Mouse (Mus musculus): ENCODE data around the gene Cd46.

Cd46 gene

DNA sequence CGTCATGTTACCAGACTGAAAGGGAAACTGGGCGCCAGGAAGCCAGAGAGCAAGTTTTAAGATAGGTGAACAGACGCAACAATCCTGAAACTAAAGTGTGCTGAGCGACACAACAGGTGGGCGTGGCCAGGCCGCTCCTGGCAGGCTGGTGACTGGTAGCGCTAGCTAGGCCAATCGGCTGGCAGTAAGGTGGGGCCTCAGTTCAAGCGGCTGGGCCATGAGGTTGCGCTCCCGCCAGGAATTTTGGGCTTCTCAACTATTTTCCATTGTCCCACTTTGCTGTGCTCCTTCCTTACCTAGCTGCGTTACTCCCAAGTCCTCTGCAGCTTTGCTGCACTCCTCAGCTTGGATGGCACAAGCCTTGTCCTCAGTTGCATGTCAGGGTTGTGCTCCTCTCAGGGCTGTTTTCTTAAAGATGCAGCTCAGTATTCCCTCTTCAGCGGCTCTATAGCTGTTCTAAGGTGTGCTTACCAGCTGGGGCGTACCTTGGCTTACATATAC lies at the start of gene Cd46:
Cd46 (minus strand) TSS at position 30 of the 501 bp plus-strand sequence.
- DNase-seq (ENCODE audit: low spot score in 2 of 2): no peak

DNA sequence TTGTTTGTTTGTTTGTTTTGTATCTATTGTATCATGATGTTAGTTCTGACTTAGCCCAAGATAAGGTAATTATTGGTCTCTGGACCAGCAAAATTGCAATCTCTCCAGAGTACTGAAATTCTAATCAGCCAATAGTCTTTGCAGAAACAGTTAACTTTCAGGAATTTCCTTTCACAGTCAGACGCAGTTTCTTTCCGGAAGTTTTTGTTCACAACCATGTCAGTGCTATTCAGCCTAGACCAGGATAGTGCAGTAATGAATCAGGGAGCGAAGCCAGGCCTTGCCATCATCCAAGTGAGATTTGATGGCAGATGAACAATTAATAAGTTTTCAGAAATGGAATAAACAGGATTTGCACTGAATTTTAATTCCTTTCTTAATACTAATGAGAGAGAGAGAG lies 40.0 kb upstream of the Cd46 start:
- DNase-seq (ENCODE audit: low spot score in 2 of 2): no peak

DNA sequence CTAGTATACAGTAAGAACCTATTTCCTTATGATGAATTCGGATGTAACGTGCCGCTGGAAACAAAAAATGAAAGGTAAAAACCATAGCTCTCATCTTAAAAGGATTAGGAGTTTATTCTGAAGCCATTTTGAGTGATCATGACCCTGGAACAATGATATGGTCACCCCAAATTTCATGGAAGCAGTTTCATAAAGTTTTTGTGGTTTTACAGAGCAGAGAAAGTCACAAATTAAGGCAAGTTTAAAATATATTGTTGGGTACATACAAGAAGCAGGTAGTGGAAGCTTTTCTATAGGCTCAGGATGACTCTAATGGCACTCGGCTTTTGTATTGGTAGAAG lies 39.6 kb upstream of the Cd46 start:
- DNase-seq (ENCODE audit: low spot score in 2 of 2): no peak

DNA sequence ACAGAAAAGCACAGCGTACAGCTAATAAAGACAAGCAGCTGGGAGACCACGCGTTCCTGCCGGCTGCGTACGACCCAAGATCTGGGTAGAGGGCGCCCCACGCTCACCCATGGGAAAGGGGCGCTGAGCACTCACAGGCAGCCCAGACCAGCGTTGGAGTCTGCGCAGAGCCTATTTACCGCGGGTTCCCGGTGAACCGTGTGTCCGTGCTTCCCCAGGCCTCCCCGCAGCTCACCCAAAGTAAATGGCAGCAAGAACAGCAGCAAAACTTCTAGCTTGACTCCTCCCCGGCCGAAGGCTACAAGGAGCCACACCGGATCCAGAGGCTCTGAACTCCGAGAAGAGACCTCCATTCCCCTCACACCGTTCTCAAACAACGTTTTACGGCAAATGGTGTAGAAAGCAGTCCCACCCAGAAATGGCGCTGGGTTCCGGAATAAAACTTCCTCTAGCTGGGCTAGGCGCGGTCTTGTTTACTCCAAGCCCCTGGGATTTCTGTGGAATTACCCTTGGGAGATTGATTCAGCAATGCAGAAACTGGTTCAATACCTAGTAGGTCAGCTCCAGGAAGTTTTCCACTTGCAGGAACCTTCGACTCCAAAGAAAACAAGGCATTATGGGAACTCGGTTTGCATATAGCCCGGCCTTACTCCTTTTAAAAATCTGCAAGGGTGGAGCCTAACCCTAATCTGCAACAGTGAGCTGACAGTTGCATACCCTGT lies 39.1 kb upstream of the Cd46 start, which contains the start of gene Cr1l:
Cr1l (minus strand) TSS at position 634 of the 722 bp plus-strand sequence.
- DNase-seq (ENCODE audit: low spot score in 2 of 2): peak; percentile 89 to 90

DNA sequence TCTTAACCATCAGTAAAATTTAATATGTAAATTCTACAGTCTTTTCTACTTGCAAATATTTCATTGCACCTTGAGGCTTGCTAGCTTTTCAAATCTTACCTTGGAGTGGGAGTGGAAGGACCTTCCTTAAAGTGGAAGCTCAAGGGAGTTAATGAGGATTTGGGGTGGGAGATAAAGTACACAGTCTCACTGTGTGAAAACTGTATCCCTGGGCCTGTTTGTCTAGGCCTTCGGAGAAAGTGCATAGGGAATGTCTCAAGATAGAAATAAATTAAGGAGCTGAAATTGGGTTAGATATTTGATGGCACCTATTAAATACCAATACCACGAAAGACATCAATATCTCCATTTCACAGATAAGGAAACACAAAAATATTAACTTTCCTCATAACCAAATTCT lies 38.4 kb upstream of the Cd46 start:
- DNase-seq (ENCODE audit: low spot score in 2 of 2): no peak

- DNase-seq (ENCODE audit: low spot score in 2 of 2): no peak
These were observed 37.8 kb upstream of the Cd46 start for GRCm38 (mm10) chr1:195129867-195130266.

GRCm38 (mm10) chr1:195114414-195114813 lies 22.4 kb upstream of the Cd46 start:
- DNase-seq (ENCODE audit: low spot score in 2 of 2): no peak

DNA sequence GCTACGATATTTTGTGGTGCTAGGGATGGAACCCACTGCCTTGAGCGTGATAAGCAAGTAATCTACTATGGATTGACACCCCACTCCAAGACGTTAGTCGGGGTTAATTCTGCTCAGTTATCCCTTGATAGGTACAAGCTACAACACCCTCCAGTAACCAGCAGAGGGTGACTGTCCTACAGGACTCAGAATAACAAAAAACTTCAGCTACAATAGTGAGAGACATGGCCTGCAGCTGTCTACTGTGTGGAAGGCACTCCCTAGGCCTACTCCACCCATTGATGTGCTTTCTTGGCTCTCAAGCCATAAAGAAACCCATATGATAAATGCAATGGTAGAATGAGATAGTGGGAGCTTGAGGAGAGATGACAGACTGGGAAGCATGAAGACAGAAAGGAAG lies 21.6 kb upstream of the Cd46 start:
- DNase-seq (ENCODE audit: low spot score in 2 of 2): no peak

DNA sequence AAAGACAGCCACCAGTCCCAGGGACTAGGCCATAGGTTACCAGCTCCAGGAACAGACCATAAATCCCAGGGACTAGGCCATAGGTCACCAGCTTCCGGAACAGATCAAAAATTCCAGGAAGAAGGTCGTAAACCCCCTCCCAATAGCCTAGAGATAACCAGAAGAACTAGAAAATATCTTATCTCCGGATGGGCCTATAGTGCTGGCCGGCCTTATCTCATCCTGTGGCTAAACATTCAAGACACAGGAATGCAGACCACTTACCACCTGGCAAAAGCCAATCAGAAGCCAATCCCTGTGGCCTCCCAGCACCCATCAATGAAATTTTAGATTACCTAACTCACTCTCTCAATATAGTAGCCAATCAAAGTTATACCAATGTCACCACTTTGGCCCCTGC lies 8.6 kb upstream of the Cd46 start:
- no peak for DNase-seq (ENCODE audit: low spot score in 2 of 2)

GRCm38 (mm10) chr1:195098004-195098403 lies 6.0 kb upstream of the Cd46 start:
- DNase-seq (ENCODE audit: low spot score in 2 of 2): no peak

DNA sequence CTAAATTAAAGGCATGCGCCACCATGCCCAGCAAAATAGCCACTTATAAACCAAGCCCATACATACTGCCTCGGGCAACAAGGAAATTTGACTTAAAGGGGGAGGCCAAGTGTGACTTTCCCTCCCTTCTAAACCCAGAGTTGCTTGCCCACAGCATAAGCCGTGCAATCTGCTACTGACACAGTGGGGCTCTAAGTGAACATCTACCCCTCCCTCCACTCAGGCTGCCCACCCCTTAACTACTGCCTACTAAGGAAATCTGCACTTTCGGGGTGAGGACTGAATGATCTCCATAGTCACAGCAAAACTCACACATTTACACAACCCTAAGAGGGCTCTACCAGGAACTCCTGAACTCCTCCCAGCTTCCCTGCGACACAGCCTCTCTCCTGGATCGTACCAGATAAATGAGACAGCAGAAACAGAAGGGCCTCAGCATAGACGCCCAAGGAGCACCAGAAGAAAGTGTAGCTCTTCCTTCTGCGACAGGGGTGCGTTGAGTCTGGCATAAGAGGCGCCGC lies 290 bp downstream of the Cd46 start:
- DNase-seq (ENCODE audit: low spot score in 2 of 2): no peak

- no peak for DNase-seq (ENCODE audit: low spot score in 2 of 2)
These were observed 9.9 kb downstream of the Cd46 start for GRCm38 (mm10) chr1:195082142-195082541.

DNA sequence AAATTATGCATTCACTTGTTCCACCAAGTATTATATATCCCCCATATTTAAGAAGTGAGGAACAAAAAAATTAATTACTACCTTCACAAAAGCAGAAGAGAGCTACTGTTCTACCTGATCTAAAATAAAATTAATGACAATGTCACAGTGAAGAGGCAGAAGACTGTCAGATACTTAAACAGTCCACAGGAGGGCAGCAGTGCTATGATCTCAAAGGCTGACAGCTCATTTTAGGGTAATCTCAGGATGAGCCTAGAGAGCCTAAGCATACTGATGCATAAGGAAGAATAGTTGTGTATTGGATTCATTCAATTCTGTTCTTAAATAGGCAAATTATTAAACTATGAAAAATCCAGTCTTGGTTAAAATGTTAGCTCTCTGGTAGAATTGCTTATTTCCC lies 51.6 kb downstream of the Cd46 start:
- DNase-seq (ENCODE audit: low spot score in 2 of 2): peak in 1 of 2 experiments; percentile 66

GRCm38 (mm10) chr1:195038386-195038785 lies 53.7 kb downstream of the Cd46 start:
- peak in 1 of 2 experiments; percentile 59 for DNase-seq (ENCODE audit: low spot score in 2 of 2)

- DNase-seq (ENCODE audit: low spot score in 2 of 2): no peak
These were observed 54.1 kb downstream of the Cd46 start for GRCm38 (mm10) chr1:195037985-195038384.

DNA sequence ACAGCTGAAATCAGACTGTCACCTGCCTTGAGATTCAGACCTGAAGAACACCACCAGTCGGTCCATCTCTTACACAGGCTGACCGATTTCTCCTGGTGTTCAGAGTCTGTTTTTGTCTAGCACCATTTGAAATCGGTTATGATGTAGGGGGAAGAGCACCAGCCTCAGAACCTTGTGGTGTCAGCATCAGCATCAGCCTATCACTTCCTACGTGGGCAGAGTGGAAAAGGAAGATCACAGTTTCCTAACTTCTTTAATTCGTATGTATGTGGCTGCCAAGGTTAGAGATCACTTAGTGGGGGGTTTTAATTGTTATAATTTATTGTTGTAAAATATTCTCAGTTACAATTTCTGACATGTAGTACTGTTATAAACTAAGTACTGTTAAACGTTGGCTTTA lies 54.6 kb downstream of the Cd46 start:
- DNase-seq (ENCODE audit: low spot score in 2 of 2): no peak

DNA sequence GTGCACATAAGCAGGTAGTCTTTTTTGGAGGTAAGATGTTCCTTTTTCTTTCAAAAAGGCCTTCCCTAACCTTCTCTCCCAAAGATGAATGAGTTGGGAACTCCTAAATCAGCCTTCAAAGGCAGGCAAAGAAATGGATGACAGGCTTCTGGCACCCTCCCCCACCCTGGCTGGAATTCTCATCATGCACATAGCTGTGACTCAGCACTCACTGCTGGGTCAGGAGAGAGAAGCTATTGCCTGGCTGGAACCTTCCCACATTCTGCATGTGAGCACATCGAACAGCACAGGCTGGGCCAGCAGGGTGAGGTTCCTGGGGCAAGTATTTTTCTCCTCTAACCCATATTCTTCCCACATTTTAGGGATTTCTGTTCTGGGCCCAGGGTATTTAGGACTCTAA lies 58.1 kb downstream of the Cd46 start:
- peak; percentile 68 to 73 for DNase-seq (ENCODE audit: low spot score in 2 of 2)

DNA sequence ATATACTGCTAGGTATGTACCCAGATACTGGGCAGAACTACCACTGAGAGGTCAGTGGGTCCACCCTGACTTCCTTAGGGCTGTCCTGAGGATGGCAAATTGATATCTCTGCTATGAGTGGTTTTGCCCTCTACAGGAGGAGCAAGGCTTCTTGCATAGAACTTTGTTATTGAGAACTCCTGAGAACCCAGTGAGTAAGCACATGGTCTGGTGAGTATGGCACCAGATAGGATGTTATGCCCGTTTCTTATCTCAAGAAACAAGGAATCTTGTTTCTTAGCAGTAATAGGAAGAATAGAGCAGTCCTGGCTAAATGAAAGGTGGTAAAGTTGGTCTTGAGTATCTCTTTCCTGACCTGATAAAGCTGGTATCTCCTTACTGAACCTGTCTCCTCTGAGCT lies 59.3 kb downstream of the Cd46 start:
- DNase-seq (ENCODE audit: low spot score in 2 of 2): peak in 1 of 2 experiments; percentile 6

- DNase-seq (ENCODE audit: low spot score in 2 of 2): no peak
These were observed 60.3 kb downstream of the Cd46 start for GRCm38 (mm10) chr1:195031786-195032185.

GRCm38 (mm10) chr1:195027507-195027906 lies 64.5 kb downstream of the Cd46 start:
- DNase-seq (ENCODE audit: low spot score in 2 of 2): no peak

DNA sequence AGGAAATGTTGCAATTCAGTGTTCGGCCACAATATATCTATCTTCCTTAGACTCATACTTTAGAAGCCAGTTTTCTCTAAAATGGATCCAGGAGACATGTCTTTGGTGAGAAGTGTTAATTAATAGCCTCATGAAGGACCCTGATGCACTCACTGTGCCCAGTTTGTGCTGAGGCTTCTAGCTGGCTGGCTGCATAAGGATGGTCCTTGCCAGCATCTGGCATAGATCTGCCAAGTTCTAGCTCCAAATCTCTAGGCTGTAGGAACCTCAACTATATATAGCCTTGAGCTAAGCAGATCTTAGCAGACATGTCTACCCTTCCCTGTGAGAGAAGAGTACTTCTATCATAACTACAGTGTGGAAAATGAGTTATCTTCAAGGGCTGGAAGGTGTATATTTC lies 68.2 kb downstream of the Cd46 start:
- DNase-seq (ENCODE audit: low spot score in 2 of 2): no peak

DNA sequence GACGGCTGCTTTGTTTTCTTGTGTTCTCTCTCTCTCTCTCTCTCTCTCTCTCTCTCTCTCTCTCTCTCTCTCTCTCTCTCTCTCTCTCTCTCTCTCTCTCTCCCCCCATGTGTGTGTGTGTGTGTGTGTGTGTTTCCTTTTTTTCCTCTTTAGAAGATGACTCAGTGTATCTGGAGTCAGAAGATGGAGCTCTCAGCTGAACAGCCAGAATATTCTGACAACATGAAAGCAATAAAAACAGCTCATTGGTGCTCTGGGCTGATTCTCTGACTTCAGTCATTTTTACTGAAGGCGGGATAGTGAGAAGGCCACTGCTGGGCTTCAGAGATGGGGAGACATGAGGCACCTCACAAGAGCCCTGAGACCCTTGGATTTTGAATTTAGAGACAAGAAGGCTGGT lies 70.2 kb downstream of the Cd46 start:
- no peak for DNase-seq (ENCODE audit: low spot score in 2 of 2)

DNA sequence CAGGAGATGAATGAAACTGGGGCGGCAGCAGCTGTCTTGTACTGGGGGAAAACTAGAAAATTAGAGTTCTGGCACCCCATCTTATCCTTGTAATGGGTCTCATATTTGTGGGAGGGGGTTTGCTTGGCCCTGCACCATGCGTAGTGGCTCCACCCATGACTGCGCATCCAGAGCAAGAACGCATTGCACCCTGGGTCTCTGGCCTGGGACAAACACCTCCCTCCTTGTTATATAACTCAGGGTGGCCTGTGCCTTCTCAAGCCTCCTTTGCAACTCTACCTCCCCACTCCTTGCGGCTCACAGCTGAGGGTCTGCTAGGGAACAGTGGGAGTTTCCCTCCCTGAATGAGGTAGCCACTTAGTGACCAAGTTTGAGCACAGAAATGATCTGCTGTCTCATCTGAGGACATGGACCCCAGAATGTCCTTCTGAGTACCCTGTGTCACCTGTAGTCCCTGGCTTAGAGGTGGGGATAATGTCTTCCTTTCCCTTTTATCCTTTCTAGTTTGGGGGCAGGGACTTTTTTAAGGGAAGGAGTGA lies 72.9 kb downstream of the Cd46 start:
- DNase-seq (ENCODE audit: low spot score in 2 of 2): no peak
